Mouse (Mus musculus) retina, adult 2 months (tissue): ENCODE data around the gene Ttll10.

Experiments used
- DNase-seq: peaks from one replicate; pipeline ENCODE4 v3.0.0-alpha.2; 2012; ENCODE audit warnings: low read depth, low spot score

Ttll10 gene

GRCm38 (mm10) chr4:156065156-156065894 is 6.1 kb upstream of the Ttll10 start:
- no peak for DNase-seq

- no peak for DNase-seq
Observed at GRCm38 (mm10) chr4:156064510-156064897, 5.3 kb upstream of the Ttll10 start.

GRCm38 (mm10) chr4:156063861-156064509 is 4.8 kb upstream of the Ttll10 start:
- DNase-seq: no peak

- DNase-seq: no peak
Observed at GRCm38 (mm10) chr4:156059713-156060112, 499 bp upstream of the Ttll10 start.

- no peak for DNase-seq
Observed at GRCm38 (mm10) chr4:156058826-156059225, 388 bp downstream of the Ttll10 start.

GRCm38 (mm10) chr4:156057702-156058101 is 1.5 kb downstream of the Ttll10 start:
- no peak for DNase-seq

GRCm38 (mm10) chr4:156055173-156055572 is 4.0 kb downstream of the Ttll10 start:
- DNase-seq: no peak

GRCm38 (mm10) chr4:156054606-156055005 is 4.6 kb downstream of the Ttll10 start:
- no peak for DNase-seq

GRCm38 (mm10) chr4:156054130-156054529 is 5.1 kb downstream of the Ttll10 start:
- DNase-seq: no peak

- DNase-seq: no peak
Observed at GRCm38 (mm10) chr4:156053113-156053512, 6.1 kb downstream of the Ttll10 start.

- DNase-seq: no peak
Observed at GRCm38 (mm10) chr4:156050391-156050980, 8.7 kb downstream of the Ttll10 start.

- DNase-seq: no peak
Observed at GRCm38 (mm10) chr4:156049779-156050178, 9.4 kb downstream of the Ttll10 start.

- DNase-seq: no peak
Observed at GRCm38 (mm10) chr4:156044754-156045153, 14.5 kb downstream of the Ttll10 start.

GRCm38 (mm10) chr4:156034901-156035300 is 24.3 kb downstream of the Ttll10 start:
- DNase-seq: no peak

- no peak for DNase-seq
Observed at GRCm38 (mm10) chr4:156034301-156034700, 24.9 kb downstream of the Ttll10 start.

- DNase-seq: no peak
Observed at GRCm38 (mm10) chr4:156033476-156034119, 25.6 kb downstream of the Ttll10 start.

GRCm38 (mm10) chr4:156032856-156033255 is 26.4 kb downstream of the Ttll10 start:
- DNase-seq: no peak

GRCm38 (mm10) chr4:156031593-156032391 is 27.4 kb downstream of the Ttll10 start:
- DNase-seq: peak; percentile 68

GRCm38 (mm10) chr4:156031255-156031592 is 28.0 kb downstream of the Ttll10 start:
- DNase-seq: no peak

- no peak for DNase-seq
Observed at GRCm38 (mm10) chr4:156030651-156031118, 28.5 kb downstream of the Ttll10 start.

- no peak for DNase-seq
Observed at GRCm38 (mm10) chr4:156028580-156028979, 30.6 kb downstream of the Ttll10 start.
